Mouse (Mus musculus) CH12.LX (cell line): ENCODE measurements around the gene Bend6. TPM values are rescaled to one million over a fixed set of nuclear protein-coding genes. Genes with fewer than 3 reads are reported as not detected.

Experiments used
- DNase-seq: peaks from one replicate; pipeline ENCODE4 v3.0.0-alpha.2; 2013; ENCODE audit errors: extremely low read depth
- H3K27ac ChIP-seq: 2 replicates; pipeline ENCODE4 v1.5.1; 2012; ENCODE audit warnings: low read depth, mild to moderate bottlenecking, control low read depth, moderate library complexity; ENCODE audit not compliant: insufficient read depth
- H3K27me3 ChIP-seq: replicated peaks from 2 replicates; pipeline ENCODE3; 2012; ENCODE audit warnings: inconsistent platforms
- H3K36me3 ChIP-seq, 2 experiments: replicated peaks in 1 of 2; 2 replicates each; pipeline versions ENCODE3 to v1.6.1; 2012; ENCODE audit warnings: inconsistent platforms in 1 of 2, low read length in 1 of 2, mild to moderate bottlenecking in 1 of 2, mixed read lengths in 1 of 2, moderate library complexity in 1 of 2; ENCODE audit not compliant: control insufficient read depth in 1 of 2, insufficient read depth in 1 of 2
- H3K4me1 ChIP-seq, 2 experiments: 2 replicates each; pipeline ENCODE4 v1.6.1; 2012; ENCODE audit warnings: inconsistent platforms in 1 of 2, moderate library complexity in 1 of 2; ENCODE audit not compliant: insufficient read depth in 2 of 2, control insufficient read depth in 1 of 2
- H3K4me2 ChIP-seq: 2 replicates; pipeline ENCODE4 v1.6.1; 2012; ENCODE audit warnings: low read depth, mild to moderate bottlenecking, control low read depth; ENCODE audit not compliant: poor library complexity, insufficient read depth, severe bottlenecking
- H3K4me3 ChIP-seq, 3 experiments: fragments of 150-350 bp in 1 of 3; sonication (generic) in 1 of 3; replicated peaks in 1 of 3; 2 replicates each; pipeline versions ENCODE3 to v1.5.1; 2011 to 2012; ENCODE audit warnings: low read depth in 2 of 3, low read length in 2 of 3, mild to moderate bottlenecking in 2 of 3, moderate library complexity in 2 of 3, control low read depth in 1 of 3, improper control_type of control experiment in 1 of 3, inconsistent platforms in 1 of 3, mixed read lengths in 1 of 3; ENCODE audit not compliant: poor library complexity in 1 of 3
- H3K79me2 ChIP-seq: replicated peaks from 2 replicates; pipeline ENCODE4 v1.6.1; 2012; ENCODE audit warnings: mild to moderate bottlenecking, moderate library complexity; ENCODE audit not compliant: control insufficient read depth, poor library complexity, insufficient read depth, severe bottlenecking; ENCODE audit errors: extremely low read depth
- H3K9ac ChIP-seq: 2 replicates; pipeline ENCODE4 v1.6.1; 2012; ENCODE audit warnings: low read depth, mild to moderate bottlenecking, control low read depth, moderate library complexity; ENCODE audit not compliant: insufficient read depth
- H3K9me3 ChIP-seq: replicated peaks from 2 replicates; pipeline ENCODE3; 2012; ENCODE audit warnings: low read length, inconsistent platforms, mixed read lengths
- BHLHE40 ChIP-seq: IDR thresholded peaks from 2 replicates; pipeline ENCODE4 v1.6.1; 2011; ENCODE audit warnings: mild to moderate bottlenecking, low read depth, low read length, improper control_type of control experiment
- CHD1 ChIP-seq: IDR thresholded peaks from 2 replicates; pipeline ENCODE4 v1.6.1; 2012; ENCODE audit warnings: low read depth, low read length, improper control_type of control experiment, inconsistent platforms
- CHD2 ChIP-seq: IDR thresholded peaks from 2 replicates; pipeline ENCODE4 v1.6.1; 2011; ENCODE audit warnings: low read length, improper control_type of control experiment
- CTCF ChIP-seq, 2 experiments: IDR thresholded peaks in 1 of 2; conservative IDR thresholded peaks in 1 of 2; 2 replicates each; pipeline ENCODE4 v1.5.1; 2011 to 2012; ENCODE audit warnings: low read depth in 2 of 2, low read length in 2 of 2, improper control_type of control experiment in 1 of 2, inconsistent platforms in 1 of 2, mild to moderate bottlenecking in 1 of 2, moderate library complexity in 1 of 2
- E2F4 ChIP-seq: IDR thresholded peaks from 2 replicates; pipeline ENCODE4 v1.6.1; 2011; ENCODE audit warnings: low read depth, low read length, improper control_type of control experiment; ENCODE audit not compliant: insufficient replicate concordance
- ELF1 ChIP-seq: IDR thresholded peaks from 2 replicates; pipeline ENCODE4 v1.6.1; 2014; ENCODE audit warnings: low read depth, mild to moderate bottlenecking, inconsistent platforms, low read length, improper control_type of control experiment
- ETS1 ChIP-seq: conservative IDR thresholded peaks from 2 replicates; pipeline ENCODE4 v1.6.1; 2012; ENCODE audit warnings: low read depth, mild to moderate bottlenecking, inconsistent platforms, low read length, improper control_type of control experiment, moderate library complexity
- HCFC1 ChIP-seq: IDR thresholded peaks from 2 replicates; pipeline ENCODE4 v1.6.1; 2012; ENCODE audit warnings: low read depth, mild to moderate bottlenecking, inconsistent platforms, low read length, improper control_type of control experiment
- IRF4 ChIP-seq: IDR thresholded peaks from 2 replicates; pipeline ENCODE4 v1.6.1; 2014; ENCODE audit warnings: low read depth, mild to moderate bottlenecking, inconsistent platforms, low read length, improper control_type of control experiment
- JUN ChIP-seq: IDR thresholded peaks from 2 replicates; pipeline ENCODE4 v1.6.1; 2011; ENCODE audit warnings: low read depth, mild to moderate bottlenecking, low read length, improper control_type of control experiment, moderate library complexity; ENCODE audit not compliant: insufficient read depth
- JUND ChIP-seq: conservative IDR thresholded peaks from 2 replicates; pipeline ENCODE4 v1.6.1; 2011; ENCODE audit warnings: low read depth, low read length, improper control_type of control experiment
- KAT2A ChIP-seq: IDR thresholded peaks from 2 replicates; pipeline ENCODE4 v1.6.1; 2012; ENCODE audit warnings: low read length, improper control_type of control experiment, inconsistent platforms; ENCODE audit not compliant: insufficient replicate concordance
- MAX ChIP-seq: IDR thresholded peaks from 2 replicates; pipeline ENCODE4 v1.6.1; 2011; ENCODE audit warnings: low read length, improper control_type of control experiment
- MAZ ChIP-seq: IDR thresholded peaks from 2 replicates; pipeline ENCODE4 v1.6.1; 2012; ENCODE audit warnings: low read depth, mild to moderate bottlenecking, inconsistent platforms, low read length, improper control_type of control experiment, moderate library complexity
- MEF2A ChIP-seq: IDR thresholded peaks from 2 replicates; pipeline ENCODE4 v1.6.1; 2014; ENCODE audit warnings: low read depth, mild to moderate bottlenecking, inconsistent platforms, low read length, improper control_type of control experiment, borderline replicate concordance
- MXI1 ChIP-seq: IDR thresholded peaks from 2 replicates; pipeline ENCODE4 v1.6.1; 2011; ENCODE audit warnings: mild to moderate bottlenecking, low read depth, low read length, improper control_type of control experiment
- NELFE ChIP-seq: IDR thresholded peaks from 2 replicates; pipeline ENCODE4 v1.6.1; 2011; ENCODE audit warnings: low read depth, low read length, improper control_type of control experiment
- NRF1 ChIP-seq: IDR thresholded peaks from 2 replicates; pipeline ENCODE4 v1.6.1; 2014; ENCODE audit warnings: low read depth, mild to moderate bottlenecking, inconsistent platforms, low read length, improper control_type of control experiment, moderate library complexity
- POLR2A ChIP-seq: IDR thresholded peaks from 2 replicates; pipeline ENCODE4 v1.6.1; 2011; ENCODE audit warnings: low read depth, mild to moderate bottlenecking, improper control_type of control experiment, low read length
- POLR2AphosphoS2 ChIP-seq: IDR thresholded peaks from 2 replicates; pipeline ENCODE4 v1.6.1; 2011; ENCODE audit warnings: low read depth, low read length, improper control_type of control experiment
- RAD21 ChIP-seq: IDR thresholded peaks from 2 replicates; pipeline ENCODE4 v1.6.1; 2011; ENCODE audit warnings: low read depth, mild to moderate bottlenecking, low read length, improper control_type of control experiment, moderate library complexity
- RCOR1 ChIP-seq: conservative IDR thresholded peaks from 2 replicates; pipeline ENCODE4 v1.6.1; 2012; ENCODE audit warnings: low read depth, mild to moderate bottlenecking, inconsistent platforms, low read length, improper control_type of control experiment
- SIN3A ChIP-seq: IDR thresholded peaks from 2 replicates; pipeline ENCODE4 v1.6.1; 2012; ENCODE audit warnings: low read length, improper control_type of control experiment, inconsistent platforms
- SMC3 ChIP-seq: IDR thresholded peaks from 2 replicates; pipeline ENCODE4 v1.6.1; 2011; ENCODE audit warnings: low read depth, low read length, improper control_type of control experiment
- TBP ChIP-seq: conservative IDR thresholded peaks from 2 replicates; pipeline ENCODE4 v1.6.1; 2011; ENCODE audit warnings: low read depth, low read length, improper control_type of control experiment
- TCF12 ChIP-seq: IDR thresholded peaks from 2 replicates; pipeline ENCODE4 v1.6.1; 2014; ENCODE audit warnings: low read depth, mild to moderate bottlenecking, inconsistent platforms, low read length, improper control_type of control experiment
- UBTF ChIP-seq: IDR thresholded peaks from 2 replicates; pipeline ENCODE4 v1.6.1; 2012; ENCODE audit warnings: low read depth, mild to moderate bottlenecking, inconsistent platforms, low read length, improper control_type of control experiment, moderate library complexity
- ZC3H11A ChIP-seq: IDR thresholded peaks from 2 replicates; pipeline ENCODE4 v1.6.1; 2012; ENCODE audit warnings: low read depth, mild to moderate bottlenecking, inconsistent platforms, low read length, improper control_type of control experiment
- ZKSCAN1 ChIP-seq: IDR thresholded peaks from 2 replicates; pipeline ENCODE4 v1.6.1; 2012; ENCODE audit warnings: low read depth, inconsistent platforms, low read length, improper control_type of control experiment, borderline replicate concordance
- ZMIZ1 ChIP-seq: IDR thresholded peaks from 2 replicates; pipeline ENCODE4 v1.6.1; 2012; ENCODE audit warnings: low read depth, mild to moderate bottlenecking, inconsistent platforms, low read length, improper control_type of control experiment
- dilution Hi-C: fragments of 300-500 bp; cut with MboI; formaldehyde crosslinking; loops from 2 replicates; pipeline ENCODE4 v1.14.3; 2020; ENCODE audit warnings: low sequenced_read_pairs; ENCODE audit not compliant: extremely low pct_unique_long_range_greater_than_20kb, extremely low pct_ligation_motif_present
- in situ Hi-C: fragments of 300-500 bp; cut with MboI; formaldehyde crosslinking; loops from 3 replicates; pipeline ENCODE4 v1.14.3; 2019; ENCODE audit warnings: low sequenced_read_pairs, low pct_ligation_motif_present, low pct_unique_long_range_greater_than_20kb, mixed read lengths
- polyA plus RNA-seq: library from polyadenylated mRNA; unstranded; fragments of >175 nt; gene quantifications from 2 replicates; pipeline ENCODE4 v1.2.1, GENCODE M21; 2012; ENCODE audit warnings: low read depth; ENCODE audit not compliant: insufficient read length
- total RNA-seq, 2 experiments: library from RNA; depleted of rRNA; stranded (reverse); fragments of 300-350 nt in 1 of 2; fragments of >200 nt in 1 of 2; gene quantifications; 2 replicates each; pipeline ENCODE4 v1.2.3; 2012 to 2014

Bend6 gene
- total and polyA plus RNA-seq, 3 experiments: 1.4 to 3.4 (median 3.2) TPM

DNA sequence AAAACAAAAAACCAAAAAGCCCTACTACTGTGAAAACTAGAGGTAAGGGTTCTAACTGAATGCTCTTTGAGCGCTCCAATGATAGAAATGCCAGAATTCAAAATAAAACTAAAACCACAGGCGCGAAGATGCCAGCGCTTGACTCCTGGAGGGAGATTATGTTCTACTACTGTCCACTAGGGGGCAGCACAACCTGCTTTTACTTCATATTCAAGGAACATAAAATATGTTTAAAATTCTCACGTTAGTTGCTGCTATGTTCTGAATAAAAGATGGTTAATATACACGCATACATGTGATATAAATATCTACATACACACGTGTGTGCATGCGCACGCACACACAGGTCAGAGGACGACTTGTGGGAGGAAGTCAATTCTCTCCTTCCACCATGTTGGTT, 14.8 kb downstream of the Bend6 start:
- Histone ChIP-seq H3K9ac (no peak overlapping the region), H3K36me3 (no peaks in the 10 kb centered on the region), H3K9me3 (no peaks in the 10 kb centered on the region)
- dilution Hi-C loops: no loop called here
- TF ChIP-seq ELF1: no peak
- TF ChIP-seq ZC3H11A: peak; percentile 13; the same call in 1 of the 2 replicates
- TF ChIP-seq RCOR1: no peak
- no peak for TF ChIP-seq NELFE
- TF ChIP-seq TCF12: no peak
- TF ChIP-seq CTCF (conservative IDR thresholded peaks at IDR 0.05 in 1 of 2, IDR thresholded peaks at IDR 0.05 in 1 of 2; ENCODE audit: low read depth in 2 of 2, low read length in 2 of 2): peak; percentile 63 to 85
- TF ChIP-seq SMC3: peak; percentile 80
- no peak for TF ChIP-seq MXI1
- TF ChIP-seq JUND: no peak
- TF ChIP-seq RAD21: peak; percentile 79
- TF ChIP-seq UBTF: no peak
- TF ChIP-seq, all 38 proteins: peak for 4
- Histone ChIP-seq H3K4me1 (no peaks in the 10 kb centered on the region), H3K27me3 (no peaks in the 10 kb centered on the region), H3K27ac (no peak overlapping the region), H3K4me3 (no peak overlapping the region), H3K79me2 (no peaks in the 10 kb centered on the region), H3K4me2 (no peak overlapping the region)
- peak; percentile 59 for DNase-seq
- in situ Hi-C loops: no loop called here

DNA sequence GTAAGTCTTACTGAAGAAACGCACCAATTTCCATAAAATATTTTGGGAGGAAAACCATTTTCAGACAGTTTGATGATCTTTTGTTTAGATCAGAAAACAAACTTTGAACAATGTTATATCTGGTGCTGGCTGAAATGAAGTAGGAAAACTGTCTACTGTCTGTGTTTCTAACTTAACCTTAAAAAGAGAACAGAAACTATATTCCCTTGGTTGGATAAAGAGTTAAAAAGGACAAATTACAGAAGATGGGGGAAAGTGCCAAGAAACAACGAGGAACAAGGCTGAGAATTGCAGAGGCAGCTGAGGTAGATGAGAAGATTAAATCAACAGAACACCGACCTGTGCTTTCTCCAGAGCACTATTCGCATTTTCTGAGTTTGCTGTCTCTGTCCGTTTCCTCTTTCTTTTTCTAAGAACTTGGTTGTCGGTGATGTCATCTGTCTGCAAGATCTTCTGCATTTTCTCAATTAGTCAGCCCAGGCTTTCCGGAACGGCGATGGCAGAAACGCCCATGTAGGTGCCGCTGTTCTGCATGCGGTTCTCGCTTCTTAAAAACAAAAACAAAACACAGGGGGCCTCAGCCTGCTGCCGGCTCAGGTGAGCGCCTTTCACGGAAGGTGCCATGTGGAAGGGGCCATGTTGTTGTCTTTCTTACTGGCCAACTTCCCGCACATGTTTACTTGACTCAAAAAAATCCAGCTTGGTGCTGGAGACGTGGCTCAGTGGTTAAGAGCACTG, 24.3 kb downstream of the Bend6 start:
- H3K27ac ChIP-seq: peak overlapping the region; percentile 60; the same call in 1 of the 2 replicates
- DNase-seq: peak; percentile 92
- dilution Hi-C loops: no loop called here
- peak; percentile 83 for TF ChIP-seq SIN3A
- no peak; the same call in 1 of the 2 replicates for TF ChIP-seq RAD21
- TF ChIP-seq MAZ: no peak
- peak; percentile 64; the same call in 1 of the 2 replicates for TF ChIP-seq CHD1
- peak; percentile 46; the same call in 1 of the 2 replicates for TF ChIP-seq ZMIZ1
- TF ChIP-seq MEF2A: peak; percentile 30; the same call in 1 of the 2 replicates
- TF ChIP-seq TBP: peak; percentile 38; the same call in 1 of the 2 replicates
- 0 out of 2 replicates have a peak, but pooled peaks have one; percentile 47 for TF ChIP-seq E2F4
- TF ChIP-seq HCFC1: peak; percentile 30
- peak; percentile 51; the same call in 1 of the 2 replicates for TF ChIP-seq MAX
- peak; percentile 62 for TF ChIP-seq POLR2A
- no peak for TF ChIP-seq POLR2AphosphoS2
- TF ChIP-seq BHLHE40: peak; percentile 87
- TF ChIP-seq MXI1: peak; percentile 85
- no peak for TF ChIP-seq KAT2A
- peak; percentile 12; the same call in 1 of the 2 replicates for TF ChIP-seq SMC3
- no peak for TF ChIP-seq ZKSCAN1
- TF ChIP-seq ETS1: peak; percentile 87
- peak; percentile 77 for TF ChIP-seq ELF1
- TF ChIP-seq JUN: peak; percentile 87
- TF ChIP-seq CTCF (conservative IDR thresholded peaks at IDR 0.05 in 1 of 2, IDR thresholded peaks at IDR 0.05 in 1 of 2; ENCODE audit: low read depth in 2 of 2, low read length in 2 of 2): peak in 1 of 2 experiments; percentile 60; a peak in 2 of 4 replicates
- peak; percentile 72; the same call in 1 of the 2 replicates for TF ChIP-seq IRF4
- TF ChIP-seq TCF12: peak; percentile 49; the same call in 1 of the 2 replicates
- no peak for TF ChIP-seq NRF1
- TF ChIP-seq CHD2: peak; percentile 55; the same call in 1 of the 2 replicates

More for the DNA sequence above, 24.3 kb downstream of the Bend6 start:
- Histone ChIP-seq H3K27me3 (no peaks in the 10 kb centered on the region), H3K4me3 (peak overlapping the region; percentile 57 to 67 (median 58)), H3K9ac (peak overlapping the region; percentile 43), H3K9me3 (no peaks in the 10 kb centered on the region), H3K4me1 (peaks cover 0 to 4% of the 10 kb centered on the region in 2 experiments; a peak in 1 of 4 replicates), H3K4me2 (peak overlapping the region; percentile 50; the same call in 1 of the 2 replicates), H3K36me3 (no peaks in the 10 kb centered on the region), H3K79me2 (no peaks in the 10 kb centered on the region)
- in situ Hi-C loops: no loop called here
